Mouse (Mus musculus) brain, embryonic 14.5 days (tissue): ENCODE results near the gene Fam193b. TPM values are rescaled to one million over a fixed set of nuclear protein-coding genes. Genes with fewer than 3 reads are reported as not detected.
"Not testable (repeated sequence)": the region's sequence is repeated elsewhere in the genome, so short reads cannot be mapped to it uniquely, and the experiment has no call there.

Experiments used
- DNase-seq: peaks from one replicate; pipeline ENCODE4 v3.0.0-alpha.2; 2011; ENCODE audit warnings: low read depth
- CTCF ChIP-seq: fragments of 200-500 bp; IDR thresholded peaks from 2 replicates; pipeline ENCODE4 v1.5.1; 2012; ENCODE audit warnings: inconsistent platforms, mild to moderate bottlenecking, moderate library complexity, borderline replicate concordance; ENCODE audit not compliant: insufficient read depth, insufficient read length; ENCODE audit errors: extremely low read depth
- POLR2A ChIP-seq: fragments of 200-500 bp; IDR thresholded peaks from 2 replicates; pipeline ENCODE4 v1.6.1; 2012; ENCODE audit warnings: mild to moderate bottlenecking, inconsistent platforms, borderline replicate concordance; ENCODE audit not compliant: poor library complexity, insufficient read depth, insufficient read length, severe bottlenecking; ENCODE audit errors: extremely low read depth
- polyA plus RNA-seq: library from polyadenylated mRNA; depleted of rRNA; stranded (reverse); fragments of >200 nt; gene quantifications from 2 replicates; pipeline ENCODE4 v1.2.3, GENCODE M21; 2012

The Fam193b gene
- polyA plus RNA-seq, 1 experiment, result 161 TPM

- TF ChIP-seq CTCF (no peak), POLR2A (no peak)
- DNase-seq, result no peak
These were observed 22.4 kb upstream of the Fam193b start for GRCm38 (mm10) chr13:55593254-55593747.

- TF ChIP-seq POLR2A (peak; percentile 88; the same call in 1 of the 2 replicates), CTCF (no peak)
- DNase-seq, result peak; percentile 99
These were observed 21.8 kb upstream of the Fam193b start for GRCm38 (mm10) chr13:55592512-55593253.

- TF ChIP-seq CTCF, result no peak
- no peak for TF ChIP-seq POLR2A
- no peak for DNase-seq
These were observed 21.1 kb upstream of the Fam193b start for GRCm38 (mm10) chr13:55591961-55592490.

GRCm38 (mm10) chr13:55578086-55578485 lies 7.2 kb upstream of the Fam193b start:
- TF ChIP-seq POLR2A (no peak), CTCF (no peak)

GRCm38 (mm10) chr13:55576872-55577271 lies 6.0 kb upstream of the Fam193b start:
- not testable (repeated sequence) for DNase-seq

More at GRCm38 (mm10) chr13:55578086-55578485, 7.2 kb upstream of the Fam193b start:
- no peak for DNase-seq

GRCm38 (mm10) chr13:55575932-55576331 lies 5.0 kb upstream of the Fam193b start:
- no peak for TF ChIP-seq POLR2A
- TF ChIP-seq CTCF, result no peak
- DNase-seq, result no peak

GRCm38 (mm10) chr13:55574321-55574720 lies 3.4 kb upstream of the Fam193b start:
- DNase-seq, result peak; percentile 45
- no peak for TF ChIP-seq CTCF
- TF ChIP-seq POLR2A, result no peak

GRCm38 (mm10) chr13:55573432-55573831 lies 2.5 kb upstream of the Fam193b start, which contains the start of gene Tmed9:
Gene Tmed9 (plus strand): TSS chr13:55573732.
- TF ChIP-seq POLR2A (no peak), CTCF (no peak)
- DNase-seq, result no peak

- no peak for DNase-seq
- no peak for TF ChIP-seq CTCF
- TF ChIP-seq POLR2A, result no peak
These were observed 1.1 kb upstream of the Fam193b start for GRCm38 (mm10) chr13:55571977-55572376.

GRCm38 (mm10) chr13:55570286-55570973 lies 490 bp downstream of the Fam193b start:
- peak; percentile 58 for DNase-seq
- TF ChIP-seq CTCF (no peak), POLR2A (no peak)

GRCm38 (mm10) chr13:55569726-55570285 lies 1.1 kb downstream of the Fam193b start:
- peak; percentile 44 for DNase-seq
- TF ChIP-seq POLR2A, result no peak
- no peak for TF ChIP-seq CTCF

- DNase-seq, result not testable (repeated sequence)
These were observed 2.4 kb downstream of the Fam193b start for GRCm38 (mm10) chr13:55568524-55568923.

GRCm38 (mm10) chr13:55567949-55568348 lies 3.0 kb downstream of the Fam193b start:
- DNase-seq, result no peak
- TF ChIP-seq CTCF (no peak), POLR2A (no peak)
